Mouse (Mus musculus) forebrain, embryonic 10.5 days (tissue): ENCODE results near the gene Aprt. TPM values are rescaled to one million over a fixed set of nuclear protein-coding genes. Genes with fewer than 3 reads are reported as not detected.

ENCODE experiments used
- DNase-seq: peaks from one replicate; pipeline ENCODE4 v3.0.0-alpha.2; 2017; ENCODE audit warnings: low spot score; ENCODE audit errors: extremely low spot score
- H3K27ac ChIP-seq: fragments of 300-500 bp; sonication (generic); 2 replicates; pipeline ENCODE4 v1.5.1; 2016; ENCODE audit warnings: mild to moderate bottlenecking
- H3K27me3 ChIP-seq: fragments of 300-500 bp; sonication (generic); 2 replicates; pipeline ENCODE4 v1.6.1; 2016; ENCODE audit warnings: mild to moderate bottlenecking; ENCODE audit not compliant: poor library complexity, severe bottlenecking
- H3K36me3 ChIP-seq: fragments of 300-500 bp; sonication (generic); replicated peaks from 2 replicates; pipeline ENCODE4 v1.6.1; 2016; ENCODE audit warnings: mild to moderate bottlenecking, moderate library complexity
- H3K4me1 ChIP-seq: fragments of 300-500 bp; sonication (generic); 2 replicates; pipeline ENCODE4 v1.6.1; 2016
- H3K4me3 ChIP-seq: fragments of 300-500 bp; sonication (generic); 2 replicates; pipeline ENCODE4 v1.5.1; 2016; ENCODE audit warnings: mild to moderate bottlenecking, moderate library complexity
- H3K9me3 ChIP-seq: fragments of 300-500 bp; sonication (generic); 2 replicates; pipeline ENCODE4 v1.6.1; 2016; ENCODE audit warnings: mild to moderate bottlenecking, moderate library complexity
- WGBS: fragments of 180-500 bp; shearing (Covaris S2); methylation state at CpG from one replicate; pipeline ENCODE4 v1.1.7; 2016; 5-methylcytosine and 5-hydroxymethylcytosine counted together
- polyA plus RNA-seq: library from polyadenylated mRNA; unstranded; fragments of >200 nt; fragmentation: Nextera tagmentation; extraction: Ambion mirVana; gene quantifications from 2 replicates; pipeline ENCODE4 v1.2.1, GENCODE M21; 2016

Aprt gene
- polyA plus RNA-seq, 1 experiment from 2014 or later: 321 TPM

DNA sequence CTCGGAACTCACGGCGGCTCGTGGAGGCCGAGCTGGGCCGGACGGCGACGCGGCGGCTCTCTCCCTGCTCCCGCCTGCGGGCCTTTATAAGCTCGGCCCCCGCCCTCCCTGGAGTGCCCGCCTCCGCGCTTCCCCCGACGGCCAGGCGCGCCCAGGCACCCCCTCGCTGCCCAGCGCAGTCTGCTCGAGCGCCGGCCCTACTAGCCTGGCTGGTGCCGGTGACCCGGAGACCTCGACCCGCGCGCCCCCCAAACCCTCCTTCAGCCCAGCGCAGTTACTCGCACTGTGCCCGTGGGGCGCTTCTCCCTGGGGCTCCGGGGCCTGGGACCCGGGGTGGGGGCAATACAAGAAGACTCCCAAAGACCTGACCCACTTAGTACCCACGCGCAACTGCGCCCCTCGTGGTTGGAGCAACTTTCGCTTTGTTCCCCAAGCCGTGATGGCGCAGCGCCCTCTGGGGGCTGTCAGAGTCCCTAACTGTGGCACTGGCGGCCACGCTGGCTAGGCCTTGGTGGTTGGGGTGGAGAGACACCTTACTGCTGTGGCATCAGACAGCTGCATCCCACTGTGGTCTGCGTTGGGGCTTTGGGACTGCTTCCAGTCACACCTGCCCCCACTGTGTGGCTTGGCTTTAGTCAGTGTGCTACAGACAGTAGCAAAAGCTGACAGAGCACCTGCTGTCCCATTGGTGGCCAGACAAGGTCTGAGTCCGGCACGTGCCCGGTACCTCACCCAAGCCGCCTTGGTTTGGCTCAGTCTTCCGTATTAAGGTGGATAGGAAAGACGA, 25.3 kb downstream of the Aprt start, which contains the start of gene Piezo1:
TSS of gene Piezo1 (minus strand) at position 65 of the 787 bp plus-strand sequence.
- H3K4me3 ChIP-seq: peak within 1 kb of the TSS; percentile 68
- H3K9me3 ChIP-seq: no peaks in the 10 kb centered on the region
- peaks cover 6% of the 10 kb centered on the region; the same call in 1 of the 2 replicates for H3K36me3 ChIP-seq
- H3K27ac ChIP-seq: peak within 1 kb of the TSS; percentile 91
- DNase-seq: peak; percentile 81
- WGBS: 11% methylated on average over 56 of the region's 56 CpGs
- peaks cover 54% of the 10 kb centered on the region for H3K4me1 ChIP-seq
- H3K27me3 ChIP-seq: peaks cover 38% of the 10 kb centered on the region

DNA sequence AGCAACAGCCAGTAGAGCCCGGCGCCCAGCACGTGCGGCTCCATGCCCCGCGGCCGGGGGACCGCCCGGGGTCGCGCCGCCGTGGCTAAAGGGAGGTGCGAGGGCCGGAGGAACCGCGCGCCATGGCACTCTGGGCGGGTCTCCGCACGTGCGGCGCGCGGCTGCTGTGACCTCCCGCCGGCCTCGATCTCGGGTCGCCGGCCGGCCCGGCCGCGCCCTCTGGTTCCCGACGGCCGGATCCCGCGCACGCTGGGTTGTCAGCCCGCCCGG, 25.8 kb downstream of the Aprt start:
- peak overlapping the region; percentile 68 for H3K4me3 ChIP-seq
- peak overlapping the region; percentile 91 for H3K27ac ChIP-seq
- peaks cover 38% of the 10 kb centered on the region for H3K27me3 ChIP-seq
- H3K4me1 ChIP-seq: peaks cover 56% of the 10 kb centered on the region
- no peak for DNase-seq
- WGBS: 1% methylated on average over 43 of the region's 43 CpGs
- H3K36me3 ChIP-seq: peaks cover 6% of the 10 kb centered on the region; the same call in 1 of the 2 replicates
- H3K9me3 ChIP-seq: no peaks in the 10 kb centered on the region

DNA sequence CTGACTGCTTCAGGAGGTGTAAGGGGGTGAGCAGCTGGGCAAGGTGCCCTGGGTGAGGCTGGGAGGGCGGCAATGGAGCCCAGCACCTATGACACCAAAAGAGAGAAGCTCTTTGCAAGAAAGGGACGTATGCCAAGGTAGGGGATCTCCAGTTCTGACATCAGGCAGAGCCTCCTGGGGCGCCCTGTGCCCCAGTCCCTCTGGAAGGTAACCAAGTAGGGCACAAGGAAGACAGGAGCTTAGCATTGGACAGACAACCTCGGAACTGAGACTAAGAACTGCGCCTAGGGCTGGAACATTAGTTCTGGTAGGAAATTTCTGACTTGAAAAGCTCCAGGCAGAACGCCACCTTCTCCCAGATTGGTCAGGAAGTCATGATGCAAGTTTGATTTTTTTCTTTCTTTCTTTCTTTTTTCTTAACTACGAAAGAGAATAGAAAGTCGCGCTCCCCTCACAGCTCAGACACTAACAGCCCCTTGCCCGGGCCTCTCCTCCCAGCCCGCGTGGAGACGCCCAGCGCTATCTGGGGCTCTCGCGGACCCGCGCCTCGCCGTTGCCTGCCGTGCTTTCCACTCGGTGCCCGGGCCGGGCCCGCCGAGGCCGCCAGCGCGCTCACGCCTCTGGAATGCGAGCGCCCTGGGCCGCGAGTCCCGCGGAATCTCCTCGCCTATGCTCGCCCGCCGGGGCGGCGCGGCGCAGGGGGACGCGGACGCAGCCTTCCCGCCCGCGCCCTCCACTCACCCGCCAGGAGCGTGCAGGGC, 26.3 kb downstream of the Aprt start:
- peak overlapping the region; percentile 68 for H3K4me3 ChIP-seq
- H3K27ac ChIP-seq: peak overlapping the region; percentile 91
- peaks cover 38% of the 10 kb centered on the region for H3K27me3 ChIP-seq
- 4% methylated on average over 52 of the region's 52 CpGs for WGBS
- H3K9me3 ChIP-seq: no peaks in the 10 kb centered on the region
- H3K36me3 ChIP-seq: peaks cover 6% of the 10 kb centered on the region; the same call in 1 of the 2 replicates
- DNase-seq: peak; percentile 59
- peaks cover 56% of the 10 kb centered on the region for H3K4me1 ChIP-seq

DNA sequence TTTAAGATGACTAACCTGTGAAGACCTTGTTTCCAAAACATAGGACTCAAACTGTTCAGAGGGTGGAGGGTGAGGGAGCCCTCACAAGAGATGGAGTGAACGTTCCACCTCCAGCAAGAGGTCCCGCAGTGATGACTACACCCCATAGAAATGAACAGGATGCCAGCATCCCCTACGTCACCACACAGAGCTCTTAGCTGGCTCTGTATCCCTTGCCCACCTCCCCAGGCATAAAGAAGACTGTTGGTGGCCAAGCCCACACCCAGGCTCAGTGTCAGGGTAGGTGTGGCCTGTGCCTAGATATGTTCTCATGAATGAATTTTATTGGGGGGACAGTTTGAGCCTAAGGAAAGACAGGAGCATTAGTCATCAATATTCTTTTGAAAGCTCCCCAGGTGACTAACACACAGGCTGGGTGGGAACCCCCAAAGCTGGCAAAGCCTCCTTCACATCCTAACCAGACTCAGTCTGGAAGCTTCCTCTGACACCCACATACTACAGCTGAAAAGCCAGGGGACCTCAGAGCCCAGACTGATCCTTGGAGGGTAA, 27.7 kb downstream of the Aprt start:
- WGBS: 91% methylated on average over 3 of the region's 3 CpGs
- Histone ChIP-seq H3K4me1 (peaks cover 56% of the 10 kb centered on the region), H3K27ac (no peak overlapping the region), H3K27me3 (peaks cover 38% of the 10 kb centered on the region), H3K36me3 (peaks cover 6% of the 10 kb centered on the region; the same call in 1 of the 2 replicates), H3K4me3 (peak overlapping the region; percentile 68; the same call in 1 of the 2 replicates), H3K9me3 (no peaks in the 10 kb centered on the region)
- DNase-seq: no peak

DNA sequence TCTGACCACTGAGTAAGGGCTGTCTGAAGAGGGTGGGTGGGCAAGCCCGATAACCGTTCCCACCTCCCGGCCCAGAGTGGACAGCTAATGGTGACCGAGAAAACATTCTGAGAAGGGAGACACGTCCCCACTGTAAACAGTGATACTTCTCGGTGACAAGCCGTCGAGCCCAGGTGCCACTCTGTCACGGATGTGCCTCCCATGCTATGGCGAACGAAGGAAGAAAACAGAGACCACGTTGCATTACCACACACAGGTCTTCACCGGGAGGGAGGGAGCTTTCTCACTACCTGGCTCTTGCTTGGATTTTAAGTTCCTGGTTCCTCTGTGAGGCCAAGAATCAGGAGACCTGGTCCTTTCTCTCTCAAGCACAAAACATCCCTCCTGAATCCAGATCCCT, 28.4 kb downstream of the Aprt start:
- Histone ChIP-seq H3K36me3 (peaks cover 6% of the 10 kb centered on the region; the same call in 1 of the 2 replicates), H3K4me1 (peaks cover 56% of the 10 kb centered on the region), H3K27me3 (peaks cover 38% of the 10 kb centered on the region), H3K27ac (peak overlapping the region; percentile 74; the same call in 1 of the 2 replicates), H3K9me3 (no peaks in the 10 kb centered on the region), H3K4me3 (peak overlapping the region; percentile 7)
- 77% methylated on average over 13 of the region's 13 CpGs for WGBS
- DNase-seq: no peak

DNA sequence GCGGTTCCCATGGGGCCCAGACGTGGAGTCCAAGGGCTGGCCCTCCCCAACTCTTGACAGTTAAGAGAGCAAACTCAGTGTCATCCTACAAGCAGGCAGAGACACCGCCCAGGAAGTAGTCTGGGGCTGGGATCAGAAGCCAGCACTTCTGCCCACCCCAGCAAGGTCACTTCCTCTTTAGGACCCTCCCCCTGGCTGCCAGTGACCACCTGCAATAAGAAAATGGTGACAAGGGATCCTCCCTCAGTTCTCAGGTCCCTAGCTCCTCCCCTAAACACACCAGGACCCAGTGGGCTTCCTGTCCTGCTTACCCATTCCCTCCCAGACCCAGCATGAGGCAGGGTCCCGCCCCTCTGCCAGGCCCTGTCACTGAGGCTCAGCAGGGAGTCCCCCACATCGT, 28.9 kb downstream of the Aprt start:
- H3K27ac ChIP-seq: peak overlapping the region; percentile 74
- H3K4me1 ChIP-seq: peaks cover 56% of the 10 kb centered on the region
- peak overlapping the region; percentile 31 for H3K4me3 ChIP-seq
- no peak for DNase-seq
- peaks cover 38% of the 10 kb centered on the region for H3K27me3 ChIP-seq
- H3K36me3 ChIP-seq: peaks cover 6% of the 10 kb centered on the region; the same call in 1 of the 2 replicates
- no peaks in the 10 kb centered on the region for H3K9me3 ChIP-seq
- WGBS: 34% methylated on average over 5 of the region's 5 CpGs

DNA sequence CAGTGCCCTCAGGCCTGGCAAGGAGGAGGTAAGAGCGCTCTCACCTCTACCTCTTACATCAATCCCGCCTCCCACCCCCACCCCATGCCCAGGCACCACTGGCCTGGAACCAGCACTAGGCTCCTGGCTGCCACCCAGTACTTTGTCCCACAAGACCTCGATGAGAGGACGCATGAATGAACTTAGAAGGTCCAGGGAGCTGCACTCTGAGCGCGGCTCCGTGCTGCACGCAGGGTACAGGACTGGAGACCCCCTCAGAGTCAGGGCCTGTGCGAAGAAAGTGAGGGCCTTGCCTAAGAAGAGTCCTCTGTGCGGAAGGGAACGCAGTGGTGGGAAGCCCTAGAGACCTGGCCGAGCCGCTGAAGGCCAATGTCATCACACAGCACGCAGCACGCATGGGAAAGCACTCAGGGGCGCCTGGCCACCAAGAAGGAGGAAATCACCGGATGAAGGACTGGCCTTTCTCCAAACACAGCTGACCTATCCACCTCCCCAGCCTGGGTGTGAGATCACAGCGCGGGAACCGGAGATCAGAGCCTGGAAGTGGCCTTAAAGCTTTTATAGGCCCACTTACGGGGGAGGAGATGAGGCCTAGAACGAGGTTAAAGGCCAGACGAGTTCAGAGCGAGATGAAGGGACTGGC, 29.8 kb downstream of the Aprt start:
- Histone ChIP-seq H3K4me3 (peak overlapping the region; percentile 31; the same call in 1 of the 2 replicates), H3K27ac (peak overlapping the region; percentile 74), H3K27me3 (peaks cover 34% of the 10 kb centered on the region), H3K4me1 (peaks cover 56% of the 10 kb centered on the region), H3K36me3 (peaks cover 6% of the 10 kb centered on the region; the same call in 1 of the 2 replicates), H3K9me3 (no peaks in the 10 kb centered on the region)
- WGBS: 81% methylated on average over 24 of the region's 24 CpGs
- no peak for DNase-seq

DNA sequence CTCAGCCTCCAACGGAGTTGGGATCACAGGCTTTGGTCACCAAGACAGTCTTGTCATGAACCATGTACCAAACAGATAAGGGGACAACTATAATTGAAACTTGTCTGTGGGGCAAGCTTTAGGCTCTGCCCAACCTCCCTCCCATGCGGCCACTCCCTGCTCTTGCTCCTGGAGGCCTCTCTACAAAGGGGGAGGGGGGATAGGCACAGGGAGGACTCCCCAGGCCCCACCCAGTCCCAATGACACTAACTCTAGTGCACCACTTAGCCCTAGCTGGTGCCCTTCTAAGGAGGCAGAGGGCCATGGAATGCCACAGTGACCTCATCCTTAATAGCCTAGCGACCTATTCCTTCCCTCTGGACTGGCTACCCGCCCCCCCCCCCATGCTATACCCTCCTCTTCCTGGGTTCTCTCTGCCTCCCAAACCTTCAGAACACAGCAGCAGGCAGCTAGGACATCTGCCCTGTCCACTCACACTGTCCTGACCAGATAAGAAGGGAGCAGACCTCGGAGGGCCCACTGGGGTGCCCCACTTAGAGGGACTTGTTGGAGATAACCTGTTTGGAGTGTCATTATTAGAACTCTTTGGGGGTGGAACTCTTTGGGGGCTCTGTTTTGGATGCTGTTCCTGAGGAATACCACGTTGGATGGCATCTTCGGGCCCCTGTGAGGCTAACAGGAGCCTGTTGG, 30.5 kb downstream of the Aprt start:
- Histone ChIP-seq H3K4me3 (peak overlapping the region; percentile 31; the same call in 1 of the 2 replicates), H3K27me3 (peaks cover 27% of the 10 kb centered on the region), H3K9me3 (no peaks in the 10 kb centered on the region), H3K27ac (peak overlapping the region; percentile 74), H3K4me1 (peaks cover 51% of the 10 kb centered on the region), H3K36me3 (peaks cover 6% of the 10 kb centered on the region; the same call in 1 of the 2 replicates)
- 85% methylated on average over 7 of the region's 7 CpGs for WGBS
- no peak for DNase-seq

DNA sequence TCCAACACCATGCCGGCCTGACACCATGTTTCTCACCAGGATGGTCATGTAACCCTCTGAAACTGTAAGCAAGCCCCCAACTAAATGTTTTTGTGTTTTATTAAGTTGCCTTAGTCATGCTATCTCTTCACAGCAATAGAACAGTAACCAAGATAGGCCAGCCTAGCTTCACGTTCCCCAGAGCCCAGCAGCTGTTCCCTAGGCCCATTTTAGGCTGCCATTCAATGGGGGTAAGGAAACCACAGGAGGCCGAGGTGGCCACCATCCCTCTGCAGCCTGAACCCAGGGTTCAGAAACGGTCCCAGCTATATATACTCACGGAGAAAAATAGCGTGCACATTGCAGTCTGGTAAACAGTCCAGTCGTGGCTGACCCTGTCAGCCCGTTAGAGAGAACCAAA, 32.6 kb downstream of the Aprt start:
- no peak overlapping the region for H3K4me3 ChIP-seq
- peaks cover 37% of the 10 kb centered on the region for H3K4me1 ChIP-seq
- H3K27ac ChIP-seq: no peak overlapping the region
- DNase-seq: no peak
- peaks cover 6% of the 10 kb centered on the region for H3K27me3 ChIP-seq
- no peaks in the 10 kb centered on the region for H3K9me3 ChIP-seq
- WGBS: 95% methylated on average over 8 of the region's 8 CpGs
- peaks cover 6% of the 10 kb centered on the region; the same call in 1 of the 2 replicates for H3K36me3 ChIP-seq

DNA sequence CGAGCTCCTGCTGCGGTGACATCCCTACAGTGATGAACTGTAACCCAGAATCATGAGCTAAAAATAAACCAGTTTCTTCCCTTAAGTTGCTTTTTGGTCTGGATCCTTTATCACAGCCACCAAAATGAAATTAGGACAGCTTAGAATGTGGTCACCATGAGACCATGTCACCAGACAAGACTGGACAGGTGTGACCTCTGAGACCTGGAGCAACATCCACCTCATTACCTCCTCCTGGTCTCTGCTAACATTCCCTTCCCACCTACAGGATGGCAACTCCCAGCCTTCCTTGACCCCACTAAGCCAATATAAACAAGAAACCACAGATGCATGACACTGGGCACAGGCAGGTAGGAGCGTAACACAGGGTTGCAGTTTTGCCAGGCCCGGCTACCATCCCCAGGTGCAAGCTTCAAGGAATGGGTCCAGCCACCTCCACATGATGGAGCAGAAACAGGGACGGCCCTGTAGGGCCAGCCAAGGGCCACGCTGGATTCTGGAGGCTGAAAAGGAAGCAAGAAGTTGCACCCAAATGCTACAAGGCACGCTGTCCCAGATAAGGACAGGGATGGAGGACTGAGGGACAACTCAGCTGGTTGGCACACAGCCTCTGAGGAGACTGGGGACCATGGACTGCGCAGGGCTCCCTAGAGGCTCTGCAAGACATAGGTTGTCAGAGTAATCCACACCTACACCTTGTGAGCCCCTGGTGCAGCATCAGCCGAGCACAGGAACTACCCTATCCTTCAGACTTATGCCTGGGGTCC, 38.2 kb downstream of the Aprt start:
- 93% methylated on average over 9 of the region's 9 CpGs for WGBS
- no peaks in the 10 kb centered on the region for H3K27me3 ChIP-seq
- peak overlapping the region; percentile 53 for H3K27ac ChIP-seq
- no peaks in the 10 kb centered on the region for H3K9me3 ChIP-seq
- no peak overlapping the region for H3K4me3 ChIP-seq
- H3K36me3 ChIP-seq: no peaks in the 10 kb centered on the region
- no peak for DNase-seq
- H3K4me1 ChIP-seq: peaks cover 22% of the 10 kb centered on the region

DNA sequence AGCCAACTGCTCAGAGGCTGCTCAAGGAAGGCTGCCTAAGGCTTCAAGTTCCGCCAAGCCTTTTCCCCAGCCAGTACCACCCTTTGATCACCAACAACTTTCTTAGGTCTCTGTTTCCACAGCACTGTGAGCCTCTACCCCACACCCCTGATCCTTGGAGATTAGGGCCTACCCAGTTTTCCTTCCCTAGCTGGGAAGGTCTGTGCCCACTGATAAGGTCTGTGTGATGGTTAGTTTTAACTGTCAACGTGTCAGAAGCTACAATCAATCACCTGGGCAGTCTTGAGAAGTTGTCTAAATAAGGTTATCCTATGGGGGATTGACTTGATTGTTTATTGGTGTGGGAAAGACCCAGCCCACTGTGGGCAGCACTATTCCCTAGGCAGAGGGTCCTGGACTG, 38.9 kb downstream of the Aprt start:
- no peaks in the 10 kb centered on the region for H3K9me3 ChIP-seq
- no peak for DNase-seq
- WGBS: 88% methylated on average over 2 of the region's 2 CpGs
- H3K4me3 ChIP-seq: no peak overlapping the region
- no peaks in the 10 kb centered on the region for H3K36me3 ChIP-seq
- H3K4me1 ChIP-seq: peaks cover 22% of the 10 kb centered on the region
- no peak overlapping the region for H3K27ac ChIP-seq
- H3K27me3 ChIP-seq: no peaks in the 10 kb centered on the region
